Mouse (Mus musculus) hindlimb bud, embryonic 11.5 days (tissue): ENCODE measurements around the gene Astn2.

ENCODE experiments used
- DNase-seq: peaks from one replicate; pipeline ENCODE4 v3.0.0-alpha.2; 2012; ENCODE audit warnings: low read depth, low spot score; ENCODE audit errors: extremely low spot score

Astn2 gene

DNA sequence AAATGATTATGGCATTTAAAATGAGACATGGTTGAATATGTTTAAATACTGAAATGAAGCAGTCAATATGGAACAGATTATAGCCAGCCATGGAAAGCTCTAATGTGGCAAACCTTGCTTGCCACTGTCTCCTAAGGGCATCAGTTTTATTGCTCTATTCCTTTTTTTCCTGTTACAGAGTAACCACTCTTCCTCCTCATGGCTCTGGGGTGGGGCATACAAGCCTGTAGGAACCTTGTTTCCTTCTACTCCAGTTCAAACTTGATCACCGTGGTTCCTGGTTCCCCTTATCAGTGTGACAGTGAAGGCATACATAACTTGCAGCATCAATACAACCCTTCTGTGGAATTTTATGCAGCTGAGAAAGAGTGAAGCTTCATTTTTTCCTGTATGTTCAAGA, 517.5 kb downstream of the Astn2 start:
- DNase-seq: no peak

- no peak for DNase-seq
These were observed 518.5 kb downstream of the Astn2 start for GRCm38 (mm10) chr4:65885921-65886320.

DNA sequence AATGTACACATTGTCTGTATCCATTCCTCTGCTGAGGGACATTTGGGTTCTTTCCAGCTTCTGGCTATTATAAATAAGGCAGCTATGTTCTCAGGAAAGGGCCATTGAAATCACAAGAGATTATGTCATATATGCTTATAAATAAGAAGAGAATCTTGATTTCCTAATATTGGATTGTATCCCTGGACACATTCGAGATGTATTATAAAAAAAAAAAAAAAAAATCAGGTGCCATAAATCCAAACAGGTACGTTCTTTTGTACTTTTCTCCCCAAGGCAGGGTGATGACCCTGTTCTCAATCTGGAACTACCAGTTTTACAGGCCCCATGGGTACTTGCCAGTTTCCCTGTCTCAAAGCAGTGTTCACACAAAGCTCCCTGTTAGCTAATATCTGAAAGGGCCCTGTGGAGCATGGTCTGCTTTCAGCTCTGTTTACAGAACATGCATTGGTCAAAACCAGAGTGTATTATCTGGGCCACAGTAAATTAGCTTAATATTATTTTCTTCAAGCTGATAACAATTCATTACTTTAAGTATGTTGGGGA, 530.1 kb downstream of the Astn2 start:
- no peak for DNase-seq

GRCm38 (mm10) chr4:65864551-65864950, 539.9 kb downstream of the Astn2 start:
- no peak for DNase-seq

- no peak for DNase-seq
These were observed 561.2 kb downstream of the Astn2 start for GRCm38 (mm10) chr4:65843191-65843590.

GRCm38 (mm10) chr4:65839550-65840000, 564.8 kb downstream of the Astn2 start:
- no peak for DNase-seq

DNA sequence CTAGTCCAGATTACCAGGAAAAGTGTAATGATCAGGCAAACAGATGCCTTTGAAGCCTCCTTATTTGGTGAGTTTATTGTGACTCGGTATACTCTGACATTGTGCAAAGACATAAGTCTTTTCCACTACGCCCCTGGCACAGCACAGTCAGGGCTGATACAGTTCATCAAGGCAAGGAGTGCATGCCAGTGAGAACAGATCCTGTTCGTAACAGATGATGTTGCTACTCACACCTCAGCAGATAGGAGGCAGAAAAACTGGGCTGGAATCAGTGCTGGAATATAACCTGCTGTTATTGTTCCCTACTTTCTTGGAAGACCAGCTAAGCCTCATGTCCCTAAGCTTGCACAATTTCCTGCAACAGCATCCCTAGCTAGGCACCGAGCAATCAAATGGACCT, 565.6 kb downstream of the Astn2 start:
- DNase-seq: no peak

DNA sequence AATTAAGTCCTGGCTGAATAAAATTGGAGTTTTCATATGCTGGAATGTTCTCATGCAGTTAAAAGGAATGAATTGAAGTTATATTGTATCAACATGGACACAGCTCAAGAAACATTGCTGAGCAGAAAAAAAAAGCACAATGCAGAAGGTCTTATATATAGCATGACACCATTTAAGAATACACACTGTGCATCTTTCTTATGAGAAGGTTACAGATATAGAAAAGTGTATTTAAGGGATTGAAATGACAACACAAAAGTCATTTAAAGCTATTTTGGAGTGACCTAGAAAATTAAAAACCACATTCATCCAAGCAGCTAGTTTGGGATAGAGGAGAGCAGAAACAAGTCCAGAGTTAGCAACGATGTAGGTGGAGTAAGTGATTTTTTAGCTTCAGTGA, 571.4 kb downstream of the Astn2 start:
- no peak for DNase-seq

- DNase-seq: no peak
These were observed 572.5 kb downstream of the Astn2 start for GRCm38 (mm10) chr4:65831872-65832271.

GRCm38 (mm10) chr4:65830495-65830894, 573.9 kb downstream of the Astn2 start:
- DNase-seq: no peak

GRCm38 (mm10) chr4:65821070-65821469, 583.3 kb downstream of the Astn2 start:
- DNase-seq: no peak

DNA sequence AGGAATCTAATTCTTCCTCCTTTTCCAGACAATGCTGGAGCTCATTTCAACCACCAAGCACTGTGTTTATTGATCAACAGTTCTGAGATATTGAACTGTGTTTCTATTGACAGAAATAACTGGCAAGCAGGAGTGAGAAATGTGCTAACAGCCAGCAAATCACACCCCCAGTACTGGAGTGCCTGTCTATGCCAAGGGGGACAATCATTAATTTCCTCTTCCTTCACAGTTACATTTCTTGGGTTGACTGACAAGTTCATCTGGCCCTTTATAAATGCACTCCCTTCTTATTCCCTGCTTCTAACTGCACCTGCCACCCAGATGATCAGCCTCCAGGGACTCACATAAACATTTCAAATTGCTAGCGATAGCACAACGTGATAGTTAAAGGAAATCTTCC, 584.2 kb downstream of the Astn2 start:
- no peak for DNase-seq

GRCm38 (mm10) chr4:65819835-65820234, 584.6 kb downstream of the Astn2 start:
- DNase-seq: no peak

- no peak for DNase-seq
These were observed 590.3 kb downstream of the Astn2 start for GRCm38 (mm10) chr4:65814176-65814535.

GRCm38 (mm10) chr4:65813500-65814175, 590.8 kb downstream of the Astn2 start:
- no peak for DNase-seq

GRCm38 (mm10) chr4:65807341-65807740, 597.1 kb downstream of the Astn2 start:
- no peak for DNase-seq

GRCm38 (mm10) chr4:65801204-65801603, 603.2 kb downstream of the Astn2 start:
- DNase-seq: no peak

GRCm38 (mm10) chr4:65791051-65791450, 613.4 kb downstream of the Astn2 start:
- DNase-seq: no peak

DNA sequence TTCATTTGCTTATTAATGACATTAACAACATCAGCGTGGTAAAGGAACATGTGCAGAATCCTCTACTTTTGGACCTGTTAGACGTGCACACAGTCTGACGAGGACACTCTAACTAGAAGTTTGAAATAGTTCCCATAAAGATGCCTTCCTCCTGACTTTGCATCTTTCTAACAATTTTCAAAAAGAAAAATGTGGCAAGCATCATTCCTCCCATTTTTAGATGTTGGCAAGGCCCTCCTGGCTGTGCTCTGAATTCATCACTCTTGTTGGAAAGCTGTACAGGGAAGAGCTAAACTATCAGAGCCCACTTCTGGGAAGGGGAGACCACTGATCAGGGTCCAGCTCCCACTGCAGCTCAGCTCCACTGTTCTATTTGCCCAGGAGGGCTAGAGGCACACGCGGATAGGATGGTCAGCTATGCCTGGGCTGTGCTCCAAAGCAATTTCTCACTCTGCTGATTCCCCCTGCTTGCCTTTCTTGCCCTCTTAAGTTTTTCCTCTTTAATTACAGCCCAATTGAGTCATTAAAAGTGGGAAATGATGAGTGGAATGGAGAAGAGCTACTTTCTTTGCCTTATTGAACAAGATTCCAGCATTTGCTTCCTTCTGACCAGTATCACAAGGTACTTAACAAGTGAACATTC, 630.9 kb downstream of the Astn2 start:
- no peak for DNase-seq

DNA sequence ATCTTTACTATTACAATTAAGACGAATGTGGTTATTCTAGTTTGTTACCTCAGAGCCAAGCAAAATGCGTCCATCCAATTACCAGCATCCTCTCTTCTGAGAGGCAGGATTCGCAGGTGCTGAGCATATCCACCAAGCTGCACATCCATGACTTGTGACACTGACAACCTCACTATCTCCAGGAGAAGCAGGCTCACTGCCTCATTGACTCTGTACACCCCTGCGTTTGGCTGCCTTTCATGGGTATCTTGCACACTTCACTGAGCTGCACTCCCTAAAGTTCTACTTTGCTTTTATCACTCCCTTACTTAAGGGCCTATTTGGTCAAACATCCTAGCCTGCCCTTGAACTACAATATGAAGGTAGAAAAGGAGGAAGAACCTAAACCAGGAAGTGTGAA, 633.5 kb downstream of the Astn2 start:
- DNase-seq: no peak

GRCm38 (mm10) chr4:65767919-65768318, 636.5 kb downstream of the Astn2 start:
- no peak for DNase-seq

- no peak for DNase-seq
These were observed 637.0 kb downstream of the Astn2 start for GRCm38 (mm10) chr4:65767431-65767830.

GRCm38 (mm10) chr4:65765312-65765711, 639.1 kb downstream of the Astn2 start:
- DNase-seq: no peak
